7 mouse cellular contexts compared by ENCODE assay signal in genomic region chr8:106619549-106620245, GRCm38 (mm10). TPM values are rescaled to one million over a fixed set of nuclear protein-coding genes. Genes with fewer than 3 reads are reported as not detected.
DNase-seq lines count a peak whose midpoint lies in the region; ATAC-seq lines count a peak whose summit lies in the region.

No protein-coding gene starts in this region.

- peaks cover 45% of the 10 kb centered on the region for H3K4me1 ChIP-seq in embryonic facial prominence, embryonic 15.5 days
- peaks cover 11% of the 10 kb centered on the region for H3K4me1 ChIP-seq in intestine, embryonic 14.5 days (replicated peaks; ENCODE audit: control insufficient read depth, insufficient read depth, low read length)
- peaks cover 14% of the 10 kb centered on the region for H3K4me1 ChIP-seq in liver, embryonic 13.5 days (replicated peaks)

- H3K27me3 ChIP-seq in embryonic facial prominence, embryonic 15.5 days = no peaks in the 10 kb centered on the region
- H3K27me3 ChIP-seq in intestine, embryonic 14.5 days (replicated peaks; ENCODE audit: control insufficient read depth, insufficient read depth, low read length) = no peaks in the 10 kb centered on the region
- H3K27me3 ChIP-seq in liver, embryonic 13.5 days = no peaks in the 10 kb centered on the region

- no peak overlapping the region for H3K9ac ChIP-seq in embryonic facial prominence, embryonic 15.5 days
- H3K9ac ChIP-seq in intestine, embryonic 14.5 days (ENCODE audit: low read length) = no peak overlapping the region
- no peak overlapping the region for H3K9ac ChIP-seq in liver, embryonic 13.5 days

- H3K4me3 ChIP-seq in embryonic facial prominence, embryonic 15.5 days (replicated peaks) = no peak overlapping the region
- no peak overlapping the region for H3K4me3 ChIP-seq in intestine, embryonic 14.5 days (ENCODE audit: low read depth, low read length)
- no peak overlapping the region for H3K4me3 ChIP-seq in liver, embryonic 13.5 days (replicated peaks)

- peak; percentile 84 for DNase-seq in urinary bladder, postnatal 14 days (ENCODE audit: low spot score)
- no peak for DNase-seq in urinary bladder, postnatal 10 days (ENCODE audit: low spot score)
- DNase-seq in intestine, embryonic 14.5 days (ENCODE audit: low spot score) = peak; percentile 81
- DNase-seq in liver, embryonic 13.5 days = no peak
- DNase-seq in testis, postnatal 10 days (ENCODE audit: low spot score) = peak; percentile 48

- ATAC-seq in embryonic facial prominence, embryonic 15.5 days (ENCODE audit: insufficient number of reproducible peaks, low FRiP score, low TSS enrichment, low read depth) = peak; percentile 71; the same call in 1 of the 2 replicates
- ATAC-seq in intestine, embryonic 14.5 days (replicated peaks; ENCODE audit: low FRiP score, low TSS enrichment, low read depth) = peak; percentile 75
- peak; percentile 70 for ATAC-seq in liver, embryonic 13.5 days (ENCODE audit: low read depth)
- ATAC-seq in CD4-positive, CD25-positive, alpha-beta regulatory T cell, adult 4 months = no peak

- WGBS in embryonic facial prominence, embryonic 15.5 days = 24% methylated on average over 9 of the region's 9 CpGs
- 38% methylated on average over 9 of the region's 9 CpGs for WGBS in intestine, embryonic 14.5 days
- 30% methylated on average over 9 of the region's 9 CpGs for WGBS in liver, embryonic 13.5 days (ENCODE audit: insufficient replicate concordance)

- H3K4me2 ChIP-seq in embryonic facial prominence, embryonic 15.5 days (replicated peaks) = no peak overlapping the region; the same call in 1 of the 2 replicates
- H3K4me2 ChIP-seq in intestine, embryonic 14.5 days (ENCODE audit: low read length) = no peak overlapping the region
- no peak overlapping the region for H3K4me2 ChIP-seq in liver, embryonic 13.5 days

- H3K9me3 ChIP-seq in embryonic facial prominence, embryonic 15.5 days (replicated peaks) = no peaks in the 10 kb centered on the region
- H3K9me3 ChIP-seq in intestine, embryonic 14.5 days (ENCODE audit: control insufficient read depth, low read length) = no peaks in the 10 kb centered on the region
- no peaks in the 10 kb centered on the region for H3K9me3 ChIP-seq in liver, embryonic 13.5 days (replicated peaks)

- H3K27ac ChIP-seq in embryonic facial prominence, embryonic 15.5 days (replicated peaks) = peak overlapping the region; percentile 56
- peak overlapping the region; percentile 29; the same call in 1 of the 2 replicates for H3K27ac ChIP-seq in intestine, embryonic 14.5 days (ENCODE audit: low read depth)
- peak overlapping the region; percentile 53 for H3K27ac ChIP-seq in liver, embryonic 13.5 days

- H3K36me3 ChIP-seq in embryonic facial prominence, embryonic 15.5 days = no peaks in the 10 kb centered on the region
- no peaks in the 10 kb centered on the region for H3K36me3 ChIP-seq in intestine, embryonic 14.5 days (ENCODE audit: control insufficient read depth, insufficient read depth, low read length)
- no peaks in the 10 kb centered on the region for H3K36me3 ChIP-seq in liver, embryonic 13.5 days

RNA-seq across cellular contexts. Expression of gene Cdh1, which starts 16.5 kb away (rescaled TPM):
- 60.8 and 72.0 TPM in 2 replicates for polyA plus RNA-seq in embryonic facial prominence, embryonic 15.5 days (2015; fragmentation: Nextera tagmentation; extraction: Ambion mirVana)
- polyA plus RNA-seq in intestine, embryonic 14.5 days (2014; fragmentation: Nextera tagmentation; extraction: Ambion mirVana) = 141 and 152 TPM in 2 replicates
- polyA plus RNA-seq in liver, embryonic 13.5 days (2015; fragmentation: Nextera tagmentation; extraction: Ambion mirVana) = 12.1 and 17.3 TPM in 2 replicates
- polyA plus RNA-seq in CD4-positive, CD25-positive, alpha-beta regulatory T cell, adult 4 months (2017; shearing (Covaris generic)) = under 1 TPM; 0.56 to 0.81 TPM

RNA-seq across cellular contexts. Expression of gene Gm10073, which starts 46.4 kb away (rescaled TPM):
- 11.1 and 22.1 TPM in 2 replicates for polyA plus RNA-seq in embryonic facial prominence, embryonic 15.5 days (2015; fragmentation: Nextera tagmentation; extraction: Ambion mirVana)
- 9.1 and 11.7 TPM in 2 replicates for polyA plus RNA-seq in intestine, embryonic 14.5 days (2014; fragmentation: Nextera tagmentation; extraction: Ambion mirVana)
- polyA plus RNA-seq in liver, embryonic 13.5 days (2015; fragmentation: Nextera tagmentation; extraction: Ambion mirVana) = 12.0 and 12.4 TPM in 2 replicates
- polyA plus RNA-seq in CD4-positive, CD25-positive, alpha-beta regulatory T cell, adult 4 months (2017; shearing (Covaris generic)) = 10 to 100 TPM; 22.4 to 46.0 TPM

Comparison
In these comparisons a context has a peak if more than half of its experiments do, and no peak if none do; other contexts are left out.
1. DNase-seq: peak in urinary bladder, postnatal 14 days (single experiment), intestine, embryonic 14.5 days (single experiment) and testis, postnatal 10 days (single experiment); none in urinary bladder, postnatal 10 days (single experiment) and liver, embryonic 13.5 days (single experiment).
2. Peak in every context shown above with its lines, with median percentiles within 50 percentile points of each other: H3K27ac ChIP-seq.